Mouse (Mus musculus) left cerebral cortex, adult 8-10 months (tissue): Measurements from ENCODE around the gene Wars. TPM values are rescaled to one million over a fixed set of nuclear protein-coding genes. Genes with fewer than 3 reads are reported as not detected.

Experiments used
- DNase-seq, 2 experiments: peaks; one replicate each; pipeline ENCODE4 v3.0.0; 2022; ENCODE audit warnings: low spot score in 2 of 2
- microRNA-seq, 2 experiments: library from miRNA; unstranded; fragments of <30 nt; microRNA quantifications; one replicate each; pipeline ENCODE4 v1.2.0; 2022
- total RNA-seq, 4 experiments: library from RNA; stranded (reverse); gene quantifications; 2 replicates each; pipeline ENCODE4 v1.2.4; 2022

Wars gene
- total RNA-seq, 4 experiments from 2014 or later: 76.5 to 92.1 (median 83.0) TPM

DNA sequence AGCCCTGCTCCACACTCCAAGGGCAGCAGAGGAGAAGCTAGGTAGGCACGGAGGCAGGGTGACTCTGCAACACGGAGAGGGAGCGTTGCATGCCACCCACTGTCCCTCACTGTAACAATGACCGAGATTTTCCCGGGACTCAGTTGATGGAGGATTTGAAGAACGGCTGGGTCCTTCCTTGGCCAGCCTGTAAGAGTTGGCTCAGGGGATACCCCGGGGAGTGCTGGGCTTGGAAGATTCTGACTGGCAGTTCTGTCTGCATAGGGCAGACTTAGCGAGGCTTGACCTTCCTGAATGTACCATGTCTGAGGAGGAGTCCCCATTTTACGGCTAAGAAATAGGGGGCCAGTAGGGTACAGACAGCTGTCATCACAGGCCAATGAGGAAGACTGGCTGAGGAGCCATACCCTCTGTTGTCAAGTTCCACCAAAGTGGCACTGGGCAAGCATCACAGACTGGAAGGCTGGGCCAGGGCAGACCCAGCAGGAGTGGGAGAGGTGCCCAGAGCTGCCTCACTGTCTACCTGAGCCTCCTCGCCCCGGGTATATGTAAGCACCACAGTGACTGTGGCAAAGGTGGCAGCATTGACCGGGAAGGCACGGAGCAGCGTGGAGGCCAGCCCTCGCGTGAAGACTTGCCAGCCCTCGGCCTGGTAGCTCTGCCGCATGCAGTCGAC lies 67.6 kb downstream of the Wars start:
- DNase-seq: no peak

DNA sequence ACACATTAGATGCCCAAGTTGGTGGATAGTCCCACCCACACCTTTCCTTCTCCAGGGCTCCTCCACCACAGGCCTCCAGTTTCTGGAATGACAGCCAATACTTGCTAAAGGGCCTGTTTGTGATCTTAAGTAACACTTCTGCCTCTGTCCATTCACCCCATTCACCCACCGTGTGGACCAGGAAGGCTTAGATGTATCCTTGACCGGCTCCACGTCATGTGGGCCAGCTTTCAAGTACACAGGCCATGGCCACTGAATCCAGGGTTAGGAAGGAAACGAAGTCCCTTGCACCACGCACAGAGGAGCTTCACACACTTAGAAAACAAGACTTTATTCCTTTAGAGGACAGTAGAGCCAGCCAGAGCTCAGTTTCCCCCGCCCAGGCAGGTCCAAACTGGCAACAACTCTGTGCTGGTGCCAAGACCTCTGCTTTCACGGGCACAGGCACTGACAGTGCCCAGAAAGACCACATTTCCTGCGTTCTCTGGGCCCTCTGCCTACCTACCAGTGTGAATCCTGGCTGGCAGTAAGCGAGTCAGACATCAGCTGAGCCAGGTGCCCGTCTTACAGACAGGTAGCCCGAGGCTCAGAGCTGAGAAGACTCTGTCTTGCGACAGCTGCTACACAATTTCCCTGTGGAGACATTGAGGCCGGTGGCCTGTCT lies 68.3 kb downstream of the Wars start:
- DNase-seq: no peak

DNA sequence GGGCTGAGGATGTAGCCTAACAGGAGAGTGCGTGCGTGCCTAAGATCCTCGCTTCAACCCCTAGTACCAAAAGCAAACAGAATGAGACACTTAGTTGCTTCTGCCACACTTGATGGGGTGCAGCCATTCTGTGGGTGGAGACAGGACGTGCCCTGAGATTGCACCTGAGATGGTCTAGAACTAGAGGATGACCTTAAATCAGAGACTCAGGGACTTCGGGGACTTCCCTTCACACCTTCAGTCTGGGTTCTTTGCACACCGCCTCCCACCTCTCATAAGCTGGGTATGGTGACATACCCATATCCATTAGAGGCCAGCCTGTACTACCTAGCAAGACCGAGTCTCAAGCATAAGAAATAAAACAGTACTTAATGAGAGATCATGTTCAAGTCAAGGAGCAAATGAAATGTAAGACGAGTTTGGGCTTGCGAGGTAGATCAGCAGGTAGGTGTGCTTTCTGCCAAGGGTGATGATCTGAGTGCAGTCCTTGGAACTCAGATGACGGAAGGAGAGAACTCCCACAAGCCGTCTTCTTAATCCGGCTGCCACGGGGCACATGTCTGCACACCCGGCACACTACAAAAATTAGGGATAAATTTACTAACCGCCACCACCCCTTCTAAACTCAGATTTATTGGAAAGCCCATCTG lies 69.6 kb downstream of the Wars start:
- DNase-seq: no peak

DNA sequence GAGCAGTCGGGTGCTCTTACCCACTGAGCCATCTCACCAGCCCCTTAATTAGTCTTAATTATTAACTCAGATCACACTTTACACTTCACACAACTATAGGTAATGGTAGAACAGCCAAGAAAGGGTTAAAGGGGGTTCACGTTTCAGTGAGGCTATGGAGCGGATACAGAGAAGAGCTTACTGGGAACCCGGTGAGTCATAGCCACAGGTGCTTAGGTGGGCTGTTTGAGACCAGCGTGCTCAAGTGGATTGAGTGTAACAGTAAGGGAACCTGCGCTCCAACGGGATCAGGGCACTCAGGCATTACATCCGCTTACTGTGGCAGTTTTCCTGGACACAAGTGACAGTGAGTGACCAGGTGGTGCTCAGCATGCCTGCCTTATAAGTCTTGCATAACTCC lies 70.9 kb downstream of the Wars start:
- no peak for DNase-seq

DNA sequence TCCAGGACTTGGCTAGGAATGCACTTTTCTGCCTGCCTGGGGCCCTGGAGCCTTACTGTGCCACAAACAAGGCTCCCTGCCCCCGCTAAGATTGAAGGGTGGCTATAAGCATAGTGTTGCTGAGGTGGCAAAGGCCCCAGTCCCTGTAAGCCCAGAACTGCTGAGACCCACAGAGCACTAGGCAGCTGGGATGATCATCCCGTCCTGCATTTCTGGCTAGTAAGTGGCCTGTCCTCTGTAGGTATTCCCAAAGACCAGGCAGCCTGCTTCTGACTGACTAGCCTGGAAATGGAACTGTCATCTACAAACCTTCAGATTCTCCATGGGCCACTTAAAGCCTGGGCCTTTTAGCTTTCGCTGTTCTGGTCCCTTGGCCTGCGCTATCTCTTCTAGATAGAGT lies 73.5 kb downstream of the Wars start:
- no peak for DNase-seq

DNA sequence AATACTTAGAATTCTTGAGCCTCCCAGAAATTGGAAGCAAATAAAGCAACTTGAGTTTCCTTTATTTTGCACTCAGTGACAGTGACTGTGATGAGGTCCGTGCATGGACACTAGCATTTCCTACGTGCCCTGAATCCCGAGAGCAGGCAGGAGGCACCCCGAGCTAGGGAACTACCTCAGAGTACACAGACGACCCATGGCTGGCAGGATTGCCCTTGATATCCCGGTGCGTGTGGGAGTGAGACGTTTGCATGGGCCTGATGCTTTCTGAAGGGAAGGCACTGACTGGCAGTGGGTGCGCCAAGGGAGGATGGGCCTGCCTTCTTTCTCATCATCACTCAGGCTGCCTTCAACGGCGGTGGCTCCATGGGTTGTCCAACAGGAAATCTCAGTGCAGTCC lies 77.4 kb downstream of the Wars start:
- no peak for DNase-seq

DNA sequence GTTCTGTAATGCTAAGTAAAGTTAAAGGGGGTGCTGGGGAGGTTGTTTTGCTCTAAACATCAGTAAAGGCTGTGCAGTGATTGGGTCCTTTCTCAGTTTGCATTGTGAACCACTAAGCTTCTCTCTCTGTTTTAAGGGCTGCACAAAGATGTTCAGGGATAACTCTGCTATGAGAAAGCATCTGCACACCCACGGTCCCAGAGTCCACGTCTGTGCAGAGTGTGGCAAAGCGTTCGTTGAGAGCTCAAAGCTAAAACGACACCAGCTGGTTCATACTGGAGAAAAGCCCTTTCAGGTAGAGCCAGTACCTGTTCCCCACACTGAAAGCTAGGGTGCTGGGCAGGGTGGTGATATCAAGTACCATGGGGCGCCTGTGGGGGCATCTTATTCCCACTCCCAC lies 79.5 kb downstream of the Wars start:
- no peak for DNase-seq

DNA sequence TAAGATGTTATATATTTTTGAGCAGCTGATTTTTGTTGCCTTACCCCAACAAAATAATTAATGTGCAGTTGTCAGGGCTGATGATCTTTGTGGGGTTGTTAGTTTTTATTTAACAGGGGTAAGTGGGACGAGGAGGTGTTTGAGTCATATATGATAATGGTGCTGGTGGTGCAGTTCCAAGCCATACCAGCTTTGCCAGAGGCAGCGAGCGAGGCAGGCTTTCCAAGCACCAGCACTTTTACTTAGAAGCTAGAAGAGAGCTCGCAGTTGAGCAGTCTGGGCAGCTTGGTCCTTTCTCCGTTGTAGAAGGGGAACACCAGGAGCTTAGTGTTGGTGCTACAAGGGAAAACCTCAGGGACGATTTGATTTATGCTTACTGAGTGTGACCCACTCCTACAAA lies 81.5 kb downstream of the Wars start:
- no peak for DNase-seq

DNA sequence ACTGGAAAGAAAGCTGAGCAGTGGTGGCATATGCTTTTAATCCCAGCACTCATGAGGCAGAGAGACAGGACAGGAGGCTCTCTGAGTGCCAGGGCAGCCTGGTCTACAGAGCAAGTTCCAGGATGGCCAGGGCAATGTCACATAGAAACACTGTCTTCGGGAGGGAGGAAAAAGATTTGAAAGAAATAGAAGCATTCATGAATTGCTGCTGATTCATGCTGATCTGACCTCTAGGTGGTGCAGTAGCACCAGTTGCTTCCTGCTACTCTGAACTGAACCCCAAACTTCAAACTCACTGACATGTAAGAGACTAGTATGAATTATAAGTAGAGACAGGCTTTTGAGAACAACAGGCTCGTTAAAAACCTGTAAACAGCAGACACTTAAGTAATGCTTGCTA lies 82.8 kb downstream of the Wars start:
- no peak for DNase-seq

DNA sequence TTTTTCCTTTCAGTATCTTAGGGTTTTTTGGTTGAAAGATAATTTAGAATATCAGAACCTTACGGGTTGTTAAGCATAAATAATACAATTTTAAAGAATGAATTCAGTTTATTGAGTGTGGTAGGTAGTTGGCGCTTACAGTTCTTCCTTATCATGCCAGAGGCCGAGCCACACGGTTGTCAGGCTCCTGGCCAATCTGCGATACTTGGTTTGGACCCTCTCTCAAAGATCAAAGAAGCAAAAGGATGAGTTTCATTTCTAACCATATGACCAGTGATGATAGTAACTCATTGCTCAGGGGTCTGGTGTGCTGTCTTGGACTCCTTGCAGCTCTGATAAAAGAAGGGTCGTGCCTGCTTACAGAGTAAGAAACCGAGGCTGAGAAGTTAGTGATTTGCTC lies 83.7 kb downstream of the Wars start:
- DNase-seq: no peak

Small RNA genes within 50 kb of the gene (microRNA-seq; reads per million reads assigned to microRNA genes)
- 38.3 to 40.6 reads per million in 2 experiments for gene Mir345

Other genes with a start within 250 kb of the Wars start
- gene Degs2, start 191.9 kb downstream of the Wars start, total RNA-seq: 1 to 10 TPM; 4.8 to 7.2 (median 6.6) TPM
- gene Yy1, start 101.2 kb downstream of the Wars start, total RNA-seq: 10 to 100 TPM; 44.9 to 46.7 (median 46.1) TPM
- 10 to 100 TPM; 13.7 to 15.9 (median 14.6) TPM for gene Slc25a29, start 58.3 kb downstream of the Wars start, total RNA-seq
- gene Slc25a47, start 58.1 kb downstream of the Wars start, total RNA-seq: 10 to 100 TPM in 2 of 4 experiments, 1 to 10 TPM in 2; 9.4 to 11.4 (median 10.4) TPM
- 10 to 100 TPM in 2 of 4 experiments, 1 to 10 TPM in 2; 7.9 to 12.9 (median 10.2) TPM for gene Wdr25, start 543 bp downstream of the Wars start, total RNA-seq
- 100 to 1,000 TPM; 112 to 128 (median 121) TPM for gene Begain, start 174.0 kb upstream of the Wars start, total RNA-seq